Mouse (Mus musculus) stomach, postnatal 0 days (tissue): ENCODE data around the gene Eps8l2. TPM values are rescaled to one million over a fixed set of nuclear protein-coding genes. Genes with fewer than 3 reads are reported as not detected.

ENCODE experiments used
- ATAC-seq: fragments of 200-750 bp; cut with Nextera tagmentation; 2 replicates; pipeline ENCODE4 v1.8.0; 2017; ENCODE audit not compliant: low FRiP score, low TSS enrichment
- DNase-seq: peaks from one replicate; pipeline ENCODE4 v3.0.0-alpha.2; 2016; ENCODE audit warnings: low spot score
- H3K27ac ChIP-seq: fragments of 300-500 bp; sonication (generic); replicated peaks from 2 replicates; pipeline ENCODE4 v1.5.1; 2014; ENCODE audit warnings: mild to moderate bottlenecking, control low read depth
- H3K27me3 ChIP-seq: fragments of 300-500 bp; sonication (generic); 2 replicates; pipeline ENCODE4 v1.6.1; 2014; ENCODE audit warnings: low read length; ENCODE audit not compliant: control insufficient read depth, insufficient read depth
- H3K36me3 ChIP-seq: fragments of 300-500 bp; sonication (generic); 2 replicates; pipeline ENCODE4 v1.6.1; 2014; ENCODE audit warnings: low read length, mixed read lengths; ENCODE audit not compliant: control insufficient read depth, insufficient read depth
- H3K4me1 ChIP-seq: fragments of 300-500 bp; sonication (generic); replicated peaks from 2 replicates; pipeline ENCODE4 v1.6.1; 2014; ENCODE audit warnings: antibody characterized with exemption; ENCODE audit not compliant: control insufficient read depth, insufficient read depth
- H3K4me2 ChIP-seq: fragments of 300-500 bp; sonication (generic); replicated peaks from 2 replicates; pipeline ENCODE4 v1.6.1; 2014; ENCODE audit warnings: low read depth, mild to moderate bottlenecking, control low read depth, moderate library complexity
- H3K4me3 ChIP-seq: fragments of 300-500 bp; sonication (generic); 2 replicates; pipeline ENCODE4 v1.5.1; 2014; ENCODE audit warnings: low read depth, low read length, control low read depth
- H3K9ac ChIP-seq: fragments of 300-500 bp; sonication (generic); 2 replicates; pipeline ENCODE4 v1.6.1; 2014; ENCODE audit warnings: mild to moderate bottlenecking, low read length, control low read depth, mixed read lengths
- H3K9me3 ChIP-seq: fragments of 300-500 bp; sonication (generic); 2 replicates; pipeline ENCODE4 v1.6.1; 2016; ENCODE audit warnings: low read length; ENCODE audit not compliant: control insufficient read depth
- CTCF ChIP-seq: IDR thresholded peaks from 2 replicates; pipeline ENCODE4 v1.5.1; 2016; ENCODE audit warnings: antibody characterized with exemption, low read depth, mild to moderate bottlenecking, moderate library complexity
- EP300 ChIP-seq: optimal IDR thresholded peaks from 2 replicates; pipeline ENCODE3; 2016; ENCODE audit warnings: antibody characterized with exemption
- WGBS: fragments of 180-500 bp; shearing (Covaris S2); extraction: QIAGEN DNeasy Blood & Tissue Kit; methylation state at CpG from one replicate; pipeline ENCODE4 v1.1.7; 2014; 5-methylcytosine and 5-hydroxymethylcytosine counted together
- polyA plus RNA-seq: library from polyadenylated mRNA; unstranded; fragments of >200 nt; fragmentation: Nextera tagmentation; extraction: Ambion mirVana; gene quantifications from 2 replicates; pipeline ENCODE4 v1.2.1, GENCODE M21; 2015

The Eps8l2 gene
- polyA plus RNA-seq, 1 experiment from 2014 or later: 86.1 TPM

DNA sequence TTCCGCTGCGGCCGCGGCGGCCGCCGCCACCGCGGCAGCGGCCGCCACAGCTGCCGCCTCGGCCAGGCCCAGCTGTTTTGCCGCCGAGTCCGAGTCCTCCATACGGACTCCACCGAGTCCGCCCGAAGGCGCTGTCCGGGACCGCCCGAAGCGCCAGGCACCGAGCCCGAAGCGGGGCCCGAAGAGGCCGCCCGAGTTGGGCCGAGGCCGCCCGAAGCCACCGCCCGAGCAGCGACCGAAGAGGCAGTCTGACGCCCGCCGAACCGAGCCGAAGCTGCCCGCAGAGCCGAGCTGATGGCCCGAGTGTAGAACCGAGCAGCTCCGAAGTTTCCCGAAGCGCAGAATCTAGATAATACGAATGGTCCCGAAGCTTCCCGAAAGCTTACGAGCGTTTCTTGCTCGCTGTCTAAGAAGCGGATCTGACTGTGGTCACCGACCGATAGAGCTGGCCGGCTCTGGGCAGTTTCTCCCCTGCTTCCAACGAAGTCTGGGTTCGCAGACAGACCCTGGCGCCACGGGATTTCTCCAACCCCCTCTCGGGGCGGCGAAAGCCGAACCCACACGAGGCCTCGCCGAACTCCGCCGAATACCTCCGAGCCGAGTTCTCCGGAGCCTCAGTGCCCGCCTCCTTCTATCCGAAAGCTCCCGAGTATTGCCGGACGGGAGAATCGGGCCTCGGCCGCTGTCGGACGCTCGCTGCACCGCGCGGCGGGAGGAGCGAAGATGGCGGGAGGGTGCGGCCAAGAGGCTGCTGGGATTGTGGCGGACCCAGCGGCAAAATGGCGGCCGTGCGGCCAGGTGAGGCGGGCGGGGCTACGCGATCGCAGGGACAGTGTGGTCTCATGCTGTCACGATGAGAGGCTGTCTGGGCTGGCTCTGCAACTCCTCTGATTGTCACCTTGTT lies 11.0 kb upstream of the Eps8l2 start, which contains the start of the genes Deaf1 and Tmem80:
TSS of gene Deaf1 (minus strand) at position 222 of the 904 bp plus-strand sequence.
TSS of gene Tmem80 (plus strand) at position 271 of the 904 bp plus-strand sequence.
- under 1% methylated on average over 96 of the region's 105 CpGs for WGBS

DNA sequence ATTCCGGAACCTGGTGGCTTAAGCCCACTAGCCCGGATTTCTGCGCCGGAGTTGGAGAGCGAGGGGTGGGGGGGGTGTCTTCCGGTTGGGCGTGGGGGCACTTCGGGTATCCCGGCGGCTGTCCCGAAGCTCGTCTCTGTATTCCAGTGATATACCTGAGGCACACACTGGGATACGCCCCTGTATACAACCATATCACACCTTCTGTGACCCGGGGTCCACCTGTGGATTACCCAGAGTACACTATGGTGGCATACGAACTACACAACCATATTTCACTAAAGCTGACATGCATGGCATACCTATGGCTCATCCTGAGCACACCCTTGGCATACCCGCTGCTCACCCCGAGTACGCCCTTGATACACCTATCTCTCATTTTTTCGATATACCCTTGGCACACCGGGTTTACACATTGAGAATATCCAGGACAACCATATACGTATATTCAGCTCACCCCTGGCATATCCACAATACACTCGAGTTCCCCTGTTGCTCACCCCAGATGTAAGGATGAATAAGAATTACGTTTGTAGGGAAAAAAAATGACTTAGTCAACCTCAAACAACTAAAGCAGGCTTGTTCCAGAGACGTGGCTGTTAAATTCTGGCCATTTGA lies 10.2 kb upstream of the Eps8l2 start:
- Histone ChIP-seq H3K36me3 (0 out of 2 replicates have a peak, but pooled peaks cover 3% of the 10 kb centered on the region), H3K4me1 (peaks cover 9% of the 10 kb centered on the region), H3K4me3 (peak overlapping the region; percentile 63), H3K9me3 (no peaks in the 10 kb centered on the region), H3K9ac (peak overlapping the region; percentile 92), H3K27me3 (no peaks in the 10 kb centered on the region), H3K4me2 (peak overlapping the region; percentile 97), H3K27ac (peak overlapping the region; percentile 99)
- TF ChIP-seq CTCF (no peak), EP300 (no peak)
- DNase-seq (no peak), ATAC-seq (peak; percentile 22)
- WGBS: 16% methylated on average over 21 of the region's 24 CpGs

More for the DNA sequence above, 11.0 kb upstream of the Eps8l2 start, which contains the start of the genes Deaf1 and Tmem80:
- DNase-seq (peak; percentile 99), ATAC-seq (peak; percentile 95)
- H3K9me3 ChIP-seq: no peaks in the 10 kb centered on the region
- H3K36me3 ChIP-seq: peaks cover 2% of the 10 kb centered on the region; the same call in 1 of the 2 replicates
- peak within 1 kb of the TSS; percentile 92 for H3K9ac ChIP-seq
- H3K4me2 ChIP-seq: peak within 1 kb of the TSS; percentile 97
- peak within 1 kb of the TSS; percentile 99 for H3K27ac ChIP-seq
- peak within 1 kb of the TSS; percentile 63 for H3K4me3 ChIP-seq
- no peaks in the 10 kb centered on the region for H3K27me3 ChIP-seq
- H3K4me1 ChIP-seq: peaks cover 9% of the 10 kb centered on the region
- no peak; the same call in 1 of the 2 replicates for TF ChIP-seq CTCF
- TF ChIP-seq EP300: no peak

DNA sequence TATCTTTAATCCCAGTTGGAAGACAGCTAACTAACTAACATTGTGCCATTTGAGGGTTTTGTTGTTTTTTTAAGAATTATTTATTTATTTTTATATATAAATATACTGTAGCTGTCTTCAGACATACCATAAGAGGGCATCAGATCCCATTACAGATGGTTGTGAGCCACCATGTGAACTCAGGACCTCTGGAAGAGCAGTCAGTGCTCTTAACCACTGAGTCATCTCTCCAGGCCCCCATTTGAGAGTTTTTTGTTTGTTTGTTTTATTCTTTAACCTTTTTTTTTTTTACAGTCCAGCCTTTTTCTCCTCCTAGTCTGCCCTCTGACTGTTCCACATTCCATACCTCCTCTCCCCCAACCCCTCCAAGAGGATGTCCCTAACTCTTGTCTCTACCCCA lies 8.0 kb upstream of the Eps8l2 start:
- peaks cover 9% of the 10 kb centered on the region for H3K4me1 ChIP-seq
- H3K27me3 ChIP-seq: no peaks in the 10 kb centered on the region

DNA sequence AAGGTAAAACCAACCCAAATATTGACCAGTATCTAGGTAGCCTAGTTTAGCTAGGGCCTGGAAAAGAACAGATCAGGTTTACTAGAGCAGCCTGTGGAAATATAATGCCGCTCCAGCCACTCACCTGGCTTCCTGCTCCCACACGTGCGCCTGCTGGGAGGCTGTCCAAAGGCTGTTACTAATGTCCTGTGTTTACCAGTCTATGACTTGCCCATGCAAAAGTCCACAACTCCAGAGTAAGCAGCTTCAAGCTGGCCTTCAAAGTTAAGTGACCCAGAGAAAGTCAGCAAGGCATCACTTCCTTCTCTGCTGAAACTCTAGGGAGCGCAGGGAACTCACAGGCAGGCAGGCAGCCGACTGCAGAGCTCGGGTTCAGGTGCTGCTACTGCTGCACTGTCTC lies 6.7 kb upstream of the Eps8l2 start:
- 53% methylated on average over 6 of the region's 6 CpGs for WGBS
- Histone ChIP-seq H3K4me1 (peaks cover 1% of the 10 kb centered on the region), H3K27ac (peak overlapping the region; percentile 70), H3K27me3 (no peaks in the 10 kb centered on the region), H3K9ac (peak overlapping the region; percentile 43; the same call in 1 of the 2 replicates), H3K4me2 (no peak overlapping the region), H3K36me3 (0 out of 2 replicates have a peak, but pooled peaks cover 3% of the 10 kb centered on the region), H3K9me3 (no peaks in the 10 kb centered on the region), H3K4me3 (no peak overlapping the region)
- peak; percentile 36 for ATAC-seq
- DNase-seq: peak; percentile 76
- TF ChIP-seq CTCF (no peak), EP300 (no peak)

More for the DNA sequence above, 8.0 kb upstream of the Eps8l2 start:
- 0 out of 2 replicates have a peak, but pooled peaks cover 3% of the 10 kb centered on the region for H3K36me3 ChIP-seq
- DNase-seq: no peak
- ATAC-seq: no peak
- H3K4me2 ChIP-seq: no peak overlapping the region
- TF ChIP-seq CTCF: no peak
- H3K9ac ChIP-seq: no peak overlapping the region
- H3K27ac ChIP-seq: no peak overlapping the region
- no peaks in the 10 kb centered on the region for H3K9me3 ChIP-seq
- H3K4me3 ChIP-seq: no peak overlapping the region

DNA sequence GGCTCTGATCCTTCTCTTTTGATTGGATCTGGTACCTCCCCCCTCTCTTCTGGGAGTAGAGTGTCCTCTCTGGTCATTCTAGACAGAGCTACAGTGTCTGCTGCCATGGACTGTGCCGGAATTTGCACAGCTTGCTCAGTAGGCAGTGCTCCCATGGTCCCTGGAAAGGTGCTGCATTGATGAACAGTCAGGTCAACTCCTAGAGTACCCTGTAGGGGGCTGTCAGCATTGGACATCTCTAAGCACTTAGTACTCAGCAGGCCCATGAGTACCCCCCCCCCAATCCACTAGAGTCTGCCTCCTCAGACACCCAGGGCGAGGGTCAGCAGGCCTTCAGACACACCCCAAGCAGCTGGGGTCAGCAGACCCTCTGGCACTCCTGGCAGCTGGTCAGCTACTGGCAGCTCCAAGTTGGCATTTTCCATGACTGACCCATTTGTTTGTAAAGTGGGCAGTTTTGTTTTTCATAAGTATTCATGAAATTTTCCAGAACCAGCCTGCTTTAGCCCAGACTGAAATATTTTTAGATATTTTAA lies 3.6 kb upstream of the Eps8l2 start:
- no peaks in the 10 kb centered on the region for H3K4me1 ChIP-seq
- TF ChIP-seq EP300: no peak
- no peak; the same call in 1 of the 2 replicates for TF ChIP-seq CTCF
- no peak overlapping the region for H3K4me3 ChIP-seq
- no peaks in the 10 kb centered on the region for H3K9me3 ChIP-seq
- H3K27me3 ChIP-seq: no peaks in the 10 kb centered on the region
- H3K36me3 ChIP-seq: 0 out of 2 replicates have a peak, but pooled peaks cover 3% of the 10 kb centered on the region
- no peak overlapping the region for H3K9ac ChIP-seq
- H3K27ac ChIP-seq: no peak overlapping the region
- DNase-seq (no peak), ATAC-seq (no peak)
- H3K4me2 ChIP-seq: no peak overlapping the region
- 86% methylated on average over 2 of the region's 2 CpGs for WGBS
